Mouse (Mus musculus) MEL (cell line): Measurements from ENCODE around the gene Magi2. TPM values are rescaled to one million over a fixed set of nuclear protein-coding genes. Genes with fewer than 3 reads are reported as not detected.

Experiments
- DNase-seq: peaks from one replicate; pipeline ENCODE4 v3.0.0; 2011; ENCODE audit warnings: low read depth, low spot score
- H3K27ac ChIP-seq: 2 replicates; pipeline ENCODE4 v1.5.1; 2012; ENCODE audit warnings: low read depth, mild to moderate bottlenecking, control low read depth, low read length, moderate library complexity; ENCODE audit not compliant: control insufficient read depth
- H3K27me3 ChIP-seq, 2 experiments: fragments of 150-350 bp in 1 of 2; sonication (generic) in 1 of 2; 2 replicates each; pipeline ENCODE4 v1.6.1; 2012; ENCODE audit warnings: low read length in 2 of 2, mild to moderate bottlenecking in 2 of 2, improper control_type of control experiment in 1 of 2, moderate library complexity in 1 of 2; ENCODE audit not compliant: insufficient read depth in 2 of 2, control insufficient read depth in 1 of 2
- H3K36me3 ChIP-seq, 2 experiments: 2 replicates each; pipeline ENCODE4 v1.6.1; 2012 to 2014; ENCODE audit warnings: low read length in 2 of 2, improper control_type of control experiment in 1 of 2, inconsistent platforms in 1 of 2, mild to moderate bottlenecking in 1 of 2; ENCODE audit not compliant: insufficient read depth in 2 of 2, control insufficient read depth in 1 of 2
- H3K4me1 ChIP-seq, 2 experiments: fragments of 150-350 bp in 1 of 2; sonication (generic) in 1 of 2; 2 replicates each; pipeline ENCODE4 v1.6.1; 2012; ENCODE audit warnings: low read length in 2 of 2, improper control_type of control experiment in 1 of 2, mild to moderate bottlenecking in 1 of 2; ENCODE audit not compliant: insufficient read depth in 2 of 2, control insufficient read depth in 1 of 2
- H3K4me3 ChIP-seq, 2 experiments: fragments of 150-350 bp in 1 of 2; sonication (generic) in 1 of 2; 2 replicates each; pipeline ENCODE4 v1.5.1; 2012; ENCODE audit warnings: low read depth in 2 of 2, low read length in 2 of 2, mild to moderate bottlenecking in 2 of 2, moderate library complexity in 2 of 2, control low read depth in 1 of 2, improper control_type of control experiment in 1 of 2; ENCODE audit not compliant: control insufficient read depth in 1 of 2, insufficient read depth in 1 of 2
- H3K79me2 ChIP-seq: 2 replicates; pipeline ENCODE4 v1.6.1; 2012; ENCODE audit warnings: mild to moderate bottlenecking, low read length, moderate library complexity; ENCODE audit not compliant: control insufficient read depth, poor library complexity, insufficient read depth
- H3K9ac ChIP-seq: 2 replicates; pipeline ENCODE4 v1.6.1; 2012; ENCODE audit warnings: low read depth, mild to moderate bottlenecking, control low read depth, low read length, moderate library complexity; ENCODE audit not compliant: control insufficient read depth, poor library complexity, severe bottlenecking
- H3K9me3 ChIP-seq: fragments of 150-350 bp; sonication (generic); replicated peaks from 2 replicates; pipeline ENCODE4 v1.6.1; 2012; ENCODE audit warnings: mild to moderate bottlenecking, low read length, improper control_type of control experiment, moderate library complexity; ENCODE audit not compliant: insufficient read depth
- BHLHE40 ChIP-seq: IDR thresholded peaks from 2 replicates; pipeline ENCODE4 v1.6.1; 2012; ENCODE audit warnings: low read depth, mild to moderate bottlenecking, inconsistent platforms, low read length, improper control_type of control experiment, borderline replicate concordance
- CHD1 ChIP-seq: IDR thresholded peaks from 2 replicates; pipeline ENCODE4 v1.6.1; 2012; ENCODE audit warnings: low read depth, mild to moderate bottlenecking, inconsistent platforms, low read length, improper control_type of control experiment
- CHD2 ChIP-seq: IDR thresholded peaks from 2 replicates; pipeline ENCODE4 v1.6.1; 2011; ENCODE audit warnings: low read length, improper control_type of control experiment
- CTCF ChIP-seq, 3 experiments: IDR thresholded peaks in 2 of 3; conservative IDR thresholded peaks in 1 of 3; 2 replicates each; pipeline ENCODE4 v1.5.1; 2011 to 2012; ENCODE audit warnings: low read length in 3 of 3, low read depth in 2 of 3, mild to moderate bottlenecking in 2 of 3, improper control_type of control experiment in 1 of 3, inconsistent platforms in 1 of 3, mixed read lengths in 1 of 3, moderate library complexity in 1 of 3; ENCODE audit not compliant: control insufficient read depth in 1 of 3, insufficient read depth in 1 of 3, poor library complexity in 1 of 3, severe bottlenecking in 1 of 3
- ELF1 ChIP-seq: IDR thresholded peaks from 2 replicates; pipeline ENCODE4 v1.6.1; 2014; ENCODE audit warnings: low read depth, mild to moderate bottlenecking, inconsistent platforms, low read length, improper control_type of control experiment, moderate library complexity
- GABPA ChIP-seq: IDR thresholded peaks from 2 replicates; pipeline ENCODE4 v1.6.1; 2012; ENCODE audit warnings: low read depth, mild to moderate bottlenecking, inconsistent platforms, low read length, improper control_type of control experiment, moderate library complexity
- GATA1 ChIP-seq: IDR thresholded peaks from 2 replicates; pipeline ENCODE4 v1.6.1; 2011; ENCODE audit warnings: low read depth, low read length, improper control_type of control experiment
- HCFC1 ChIP-seq: IDR thresholded peaks from 2 replicates; pipeline ENCODE4 v1.6.1; 2012; ENCODE audit warnings: low read depth, mild to moderate bottlenecking, inconsistent platforms, low read length, improper control_type of control experiment, moderate library complexity
- JUND ChIP-seq: IDR thresholded peaks from 2 replicates; pipeline ENCODE4 v1.6.1; 2011; ENCODE audit warnings: low read depth, mild to moderate bottlenecking, improper control_type of control experiment, low read length
- KAT2A ChIP-seq: conservative IDR thresholded peaks from 2 replicates; pipeline ENCODE4 v1.6.1; 2012; ENCODE audit warnings: low read depth, low read length, improper control_type of control experiment, inconsistent platforms
- MEF2A ChIP-seq: IDR thresholded peaks from 2 replicates; pipeline ENCODE4 v1.6.1; 2014; ENCODE audit warnings: low read depth, mild to moderate bottlenecking, inconsistent platforms, low read length, improper control_type of control experiment; ENCODE audit not compliant: poor library complexity, insufficient replicate concordance, severe bottlenecking; ENCODE audit errors: extremely low read depth
- MXI1 ChIP-seq: IDR thresholded peaks from 2 replicates; pipeline ENCODE4 v1.6.1; 2011; ENCODE audit warnings: mild to moderate bottlenecking, low read depth, low read length, improper control_type of control experiment
- MYB ChIP-seq: IDR thresholded peaks from 2 replicates; pipeline ENCODE4 v1.6.1; 2011; ENCODE audit warnings: mild to moderate bottlenecking, low read depth, low read length, improper control_type of control experiment
- NELFE ChIP-seq: IDR thresholded peaks from 2 replicates; pipeline ENCODE4 v1.6.1; 2011; ENCODE audit warnings: low read depth, low read length, improper control_type of control experiment
- POLR2AphosphoS5 ChIP-seq: IDR thresholded peaks from 2 replicates; pipeline ENCODE4 v1.6.1; 2012; ENCODE audit warnings: low read depth, borderline replicate concordance, mild to moderate bottlenecking, inconsistent platforms, low read length, moderate library complexity, mixed read lengths
- TBP ChIP-seq: IDR thresholded peaks from 2 replicates; pipeline ENCODE4 v1.8.0; 2011; ENCODE audit warnings: low read depth, low read length, improper control_type of control experiment
- UBTF ChIP-seq: IDR thresholded peaks from 2 replicates; pipeline ENCODE4 v1.6.1; 2012; ENCODE audit warnings: low read depth, mild to moderate bottlenecking, inconsistent platforms, low read length, improper control_type of control experiment, moderate library complexity, borderline replicate concordance; ENCODE audit not compliant: insufficient read depth
- USF1 ChIP-seq: IDR thresholded peaks from 2 replicates; pipeline ENCODE4 v1.6.1; 2014; ENCODE audit warnings: low read depth, mild to moderate bottlenecking, inconsistent platforms, low read length, improper control_type of control experiment, moderate library complexity
- USF2 ChIP-seq, 2 experiments: IDR thresholded peaks; 2 replicates each; pipeline ENCODE4 v1.6.1; 2011 to 2012; ENCODE audit warnings: improper control_type of control experiment in 2 of 2, low read length in 2 of 2, borderline replicate concordance in 1 of 2, inconsistent platforms in 1 of 2, low read depth in 1 of 2, mild to moderate bottlenecking in 1 of 2; ENCODE audit not compliant: insufficient read depth in 1 of 2
- ZKSCAN1 ChIP-seq: IDR thresholded peaks from 2 replicates; pipeline ENCODE4 v1.6.1; 2012; ENCODE audit warnings: low read depth, mild to moderate bottlenecking, inconsistent platforms, low read length, improper control_type of control experiment, moderate library complexity
- polyA plus RNA-seq, 2 experiments: library from polyadenylated mRNA; stranded (reverse) in 1 of 2; unstranded in 1 of 2; fragments of >175 nt in 1 of 2; fragments of >200 nt in 1 of 2; gene quantifications; 2 replicates each; pipeline versions ENCODE4 v1.2.1 to v1.2.4; 2012; ENCODE audit warnings: low replicate concordance in 2 of 2, low read depth in 1 of 2; ENCODE audit not compliant: insufficient read length in 2 of 2, insufficient read depth in 1 of 2, missing spikeins in 1 of 2
- total RNA-seq: library from RNA; depleted of rRNA; stranded (reverse); fragments of 300-350 nt; gene quantifications from 2 replicates; pipeline ENCODE4 v1.2.3, GENCODE M21; 2012

Magi2 gene
- total and polyA plus RNA-seq, 3 experiments: 0.46 to 0.47 TPM; not detected in 1

DNA sequence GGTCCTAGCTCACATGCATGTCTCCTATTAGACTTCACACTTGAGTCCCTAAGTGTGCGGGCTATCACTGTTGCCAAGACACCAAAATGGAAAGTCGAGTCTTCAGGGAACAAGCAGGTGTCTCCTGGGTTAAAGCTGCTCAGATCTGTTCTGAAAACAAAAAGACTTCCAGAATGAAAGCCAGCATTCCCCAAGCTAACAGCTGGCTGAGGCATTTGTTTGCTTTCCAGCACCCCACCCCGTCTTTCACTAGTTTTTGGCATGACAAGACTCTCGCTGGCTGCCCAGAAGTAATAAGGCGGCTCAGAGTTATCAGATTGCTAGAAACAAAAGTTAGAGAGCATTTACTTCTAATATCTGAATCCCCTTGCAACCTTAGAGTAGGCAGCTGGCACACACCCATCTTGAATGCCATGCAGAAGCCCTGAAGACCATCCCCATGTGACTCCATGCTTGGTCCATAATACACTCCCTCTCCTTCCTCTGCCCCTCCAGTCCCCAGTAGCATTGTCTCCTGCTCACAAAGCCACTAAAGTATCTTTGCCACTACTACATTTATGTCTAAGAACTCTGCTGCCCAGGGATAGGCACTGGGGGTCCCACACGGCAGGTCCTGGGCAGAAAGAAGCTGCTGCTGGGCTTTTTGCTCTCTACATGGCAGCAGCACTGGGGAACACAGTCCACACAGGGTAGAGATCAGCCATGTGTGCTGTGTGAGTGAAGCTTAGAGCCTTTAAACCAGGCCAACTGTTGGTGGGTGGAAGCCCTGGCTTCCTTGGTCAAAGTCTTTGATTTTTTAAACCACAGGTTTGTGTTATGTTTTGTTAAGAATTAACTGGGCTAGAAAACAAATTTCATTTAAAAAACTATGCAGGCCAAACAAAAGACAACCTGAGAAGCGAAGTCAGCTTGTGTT is 1394.0 kb downstream of the Magi2 start:
- no peaks in the 10 kb centered on the region for H3K79me2 ChIP-seq
- no peak overlapping the region for H3K9ac ChIP-seq
- H3K4me3 ChIP-seq: no peak overlapping the region
- DNase-seq: no peak
- no peaks in the 10 kb centered on the region for H3K9me3 ChIP-seq
- peaks cover 0 to 4% of the 10 kb centered on the region in 2 experiments; a peak in 2 of 4 replicates for H3K27me3 ChIP-seq
- no peak for TF ChIP-seq BHLHE40
- no peak for TF ChIP-seq POLR2AphosphoS5
- TF ChIP-seq UBTF: no peak
- no peak for TF ChIP-seq NELFE
- TF ChIP-seq CHD1: no peak
- TF ChIP-seq KAT2A: no peak
- TF ChIP-seq HCFC1: no peak
- no peak for TF ChIP-seq MYB
- no peak for TF ChIP-seq GABPA
- TF ChIP-seq MXI1: no peak
- no peak for TF ChIP-seq MEF2A
- no peaks in the 10 kb centered on the region for H3K4me1 ChIP-seq
- H3K36me3 ChIP-seq: no peaks in the 10 kb centered on the region
- H3K27ac ChIP-seq: no peak overlapping the region

DNA sequence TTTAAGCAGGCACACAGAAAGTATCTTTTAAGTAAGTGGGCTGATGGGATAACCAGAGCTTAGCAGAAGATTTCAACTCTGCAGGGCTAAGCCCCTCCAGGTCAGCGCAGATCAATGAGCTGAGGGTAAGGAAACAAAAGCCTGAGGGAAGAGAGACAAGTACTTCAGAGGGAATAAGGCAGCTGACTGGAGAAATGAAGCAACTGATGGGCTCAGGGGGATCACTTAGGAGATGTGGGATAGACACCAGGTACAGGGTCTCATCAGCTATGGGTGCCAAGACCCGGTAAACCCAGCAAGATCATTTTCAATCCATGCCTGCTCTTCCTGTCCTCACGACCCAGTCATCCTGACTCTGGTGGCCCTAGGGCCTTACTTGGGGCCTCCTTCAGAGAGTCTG is 1395.6 kb downstream of the Magi2 start:
- no peaks in the 10 kb centered on the region for H3K9me3 ChIP-seq
- H3K4me3 ChIP-seq: no peak overlapping the region
- H3K9ac ChIP-seq: no peak overlapping the region
- H3K4me1 ChIP-seq: no peaks in the 10 kb centered on the region
- H3K79me2 ChIP-seq: no peaks in the 10 kb centered on the region
- H3K27ac ChIP-seq: no peak overlapping the region
- H3K36me3 ChIP-seq: no peaks in the 10 kb centered on the region
- TF ChIP-seq ZKSCAN1: no peak
- no peak for TF ChIP-seq TBP
- no peak for TF ChIP-seq USF1
- TF ChIP-seq KAT2A: no peak
- TF ChIP-seq CHD2: no peak
- no peak for TF ChIP-seq CTCF (IDR thresholded peaks at IDR 0.05 in 2 of 3, conservative IDR thresholded peaks at IDR 0.05 in 1 of 3; ENCODE audit: control insufficient read depth in 1 of 3, insufficient read depth in 1 of 3, low read depth in 2 of 3, low read length in 3 of 3, poor library complexity in 1 of 3, severe bottlenecking in 1 of 3)
- no peak for TF ChIP-seq JUND
- TF ChIP-seq GATA1: no peak
- no peak for TF ChIP-seq ELF1
- TF ChIP-seq MXI1: no peak
- TF ChIP-seq USF2 (IDR thresholded peaks at IDR 0.05; ENCODE audit: borderline replicate concordance in 1 of 2, insufficient read depth in 1 of 2, low read depth in 1 of 2, low read length in 2 of 2): no peak
- DNase-seq: no peak
- peaks cover 0 to 2% of the 10 kb centered on the region in 2 experiments; a peak in 2 of 4 replicates for H3K27me3 ChIP-seq
